Mouse (Mus musculus) megakaryocyte-erythroid progenitor cell, adult 5-6 weeks (primary cell): ENCODE data around the gene Hlcs. TPM values are rescaled to one million over a fixed set of nuclear protein-coding genes. Genes with fewer than 3 reads are reported as not detected.

Experiments used
- ATAC-seq: replicated peaks from 2 replicates; pipeline ENCODE4 v1.8.0; 2016; ENCODE audit warnings: mild to moderate bottlenecking, inconsistent platforms; ENCODE audit not compliant: severe bottlenecking, poor library complexity, low FRiP score, low TSS enrichment
- total RNA-seq, 2 experiments: library from RNA; stranded (forward) in 1 of 2; stranded (reverse) in 1 of 2; fragments of 200-1000, 215-1000 nt in 1 of 2; fragments of >200 nt in 1 of 2; fragmentation: Nextera tagmentation in 1 of 2; gene quantifications; 2 replicates each; pipeline ENCODE4 v1.2.3; 2014 to 2017

Gene Hlcs
- total RNA-seq, 2 experiments from 2014 or later: 5.9 to 26.9 TPM

- 0 out of 2 replicates have a peak, but pooled peaks have one; percentile 6 for ATAC-seq
Observed at GRCm38 (mm10) chr16:94223363-94223720, 90.0 kb downstream of the Hlcs start.

- peak; percentile 38; the same call in 1 of the 2 replicates for ATAC-seq
Observed at GRCm38 (mm10) chr16:94222646-94223362, 90.6 kb downstream of the Hlcs start.

- ATAC-seq: no peak
Observed at GRCm38 (mm10) chr16:94210689-94211357, 102.5 kb downstream of the Hlcs start.

GRCm38 (mm10) chr16:94209626-94210025, 103.7 kb downstream of the Hlcs start:
- ATAC-seq: no peak

GRCm38 (mm10) chr16:94208826-94209225, 104.5 kb downstream of the Hlcs start:
- no peak for ATAC-seq

GRCm38 (mm10) chr16:94208152-94208551, 105.2 kb downstream of the Hlcs start:
- no peak for ATAC-seq

- ATAC-seq: no peak
Observed at GRCm38 (mm10) chr16:94205528-94206484, 107.6 kb downstream of the Hlcs start.

GRCm38 (mm10) chr16:94201387-94201786, 112.0 kb downstream of the Hlcs start:
- ATAC-seq: no peak

GRCm38 (mm10) chr16:94195913-94196312, 117.5 kb downstream of the Hlcs start:
- ATAC-seq: no peak

- ATAC-seq: no peak
Observed at GRCm38 (mm10) chr16:94191379-94192315, 121.7 kb downstream of the Hlcs start.

- no peak for ATAC-seq
Observed at GRCm38 (mm10) chr16:94190256-94190655, 123.1 kb downstream of the Hlcs start.

- no peak for ATAC-seq
Observed at GRCm38 (mm10) chr16:94186526-94186925, 126.8 kb downstream of the Hlcs start.

- peak; percentile 80 for ATAC-seq
Observed at GRCm38 (mm10) chr16:94185430-94185829, 127.9 kb downstream of the Hlcs start.

GRCm38 (mm10) chr16:94180122-94180870, 133.1 kb downstream of the Hlcs start:
- peak; percentile 61 for ATAC-seq

- ATAC-seq: no peak
Observed at GRCm38 (mm10) chr16:94179341-94180121, 133.8 kb downstream of the Hlcs start.

GRCm38 (mm10) chr16:94178441-94179220, 134.7 kb downstream of the Hlcs start:
- no peak for ATAC-seq
